Mouse (Mus musculus) forebrain, embryonic 14.5 days (tissue): ENCODE measurements at regions not wholly inside any gene's neighbourhood (a gene's known extent, or its start where the extent isn't known, plus 50 kb on each side); places are given as distances from the start of the nearest gene placed in this dataset.

ENCODE experiments used
- ATAC-seq: fragments of 200-750 bp; cut with Nextera tagmentation; 2 replicates; pipeline ENCODE4 v1.8.0; 2017; ENCODE audit warnings: mild to moderate bottlenecking, moderate library complexity
- DNase-seq: peaks from one replicate; pipeline ENCODE4 v3.0.0-alpha.2; 2015; ENCODE audit warnings: low spot score
- H3K27ac ChIP-seq: fragments of 300-500 bp; sonication (generic); 2 replicates; pipeline ENCODE4 v1.5.1; 2014; ENCODE audit warnings: low read depth, mild to moderate bottlenecking, control low read depth, low read length, moderate library complexity
- H3K27me3 ChIP-seq: fragments of 300-500 bp; sonication (generic); replicated peaks from 2 replicates; pipeline ENCODE4 v1.6.1; 2014; ENCODE audit warnings: low read length, control low read depth, mixed read lengths; ENCODE audit not compliant: control insufficient read depth, insufficient read depth
- H3K36me3 ChIP-seq: fragments of 300-500 bp; sonication (generic); 2 replicates; pipeline ENCODE4 v1.6.1; 2014; ENCODE audit warnings: low read length, control low read depth; ENCODE audit not compliant: control insufficient read depth, insufficient read depth
- H3K4me1 ChIP-seq: fragments of 300-500 bp; sonication (generic); 2 replicates; pipeline ENCODE4 v1.6.1; 2014; ENCODE audit warnings: antibody characterized with exemption, low read length, control low read depth; ENCODE audit not compliant: control insufficient read depth, insufficient read depth
- H3K4me2 ChIP-seq: fragments of 300-500 bp; sonication (generic); 2 replicates; pipeline ENCODE4 v1.6.1; 2014; ENCODE audit warnings: mild to moderate bottlenecking, control low read depth, low read length
- H3K4me3 ChIP-seq: fragments of 300-500 bp; sonication (generic); 2 replicates; pipeline ENCODE4 v1.5.1; 2014; ENCODE audit warnings: low read depth, low read length, control low read depth
- H3K9ac ChIP-seq: fragments of 300-500 bp; sonication (generic); 2 replicates; pipeline ENCODE4 v1.6.1; 2014; ENCODE audit warnings: mild to moderate bottlenecking, low read length, control low read depth, moderate library complexity
- H3K9me3 ChIP-seq: fragments of 300-500 bp; sonication (generic); replicated peaks from 2 replicates; pipeline ENCODE4 v1.6.1; 2016; ENCODE audit warnings: low read length, control low read depth, mixed read lengths; ENCODE audit not compliant: control insufficient read depth
- WGBS: fragments of 180-500 bp; shearing (Covaris S2); extraction: QIAGEN DNeasy Blood & Tissue Kit; methylation state at CpG from one replicate; pipeline ENCODE4 v1.1.7; 2014; 5-methylcytosine and 5-hydroxymethylcytosine counted together

GRCm38 (mm10) chr15:31875436-31875835 lies 273.8 kb downstream of the Fam173b start:
- WGBS = 85% methylated on average over 2 of the region's 2 CpGs

GRCm38 (mm10) chr15:31880479-31880878 lies 278.8 kb downstream of the Fam173b start:
- Histone ChIP-seq H3K9ac (no peak overlapping the region), H3K9me3 (no peaks in the 10 kb centered on the region), H3K27ac (no peak overlapping the region), H3K4me2 (no peak overlapping the region), H3K36me3 (no peaks in the 10 kb centered on the region), H3K4me1 (no peaks in the 10 kb centered on the region), H3K4me3 (no peak overlapping the region), H3K27me3 (no peaks in the 10 kb centered on the region)
- no peak for DNase-seq
- ATAC-seq = no peak
- WGBS = 96% methylated on average over 9 of the region's 9 CpGs

More at GRCm38 (mm10) chr15:31875436-31875835, 273.8 kb downstream of the Fam173b start:
- ATAC-seq = no peak
- DNase-seq = no peak
- Histone ChIP-seq H3K4me3 (no peak overlapping the region), H3K27me3 (no peaks in the 10 kb centered on the region), H3K4me2 (no peak overlapping the region), H3K9ac (no peak overlapping the region), H3K36me3 (no peaks in the 10 kb centered on the region), H3K4me1 (no peaks in the 10 kb centered on the region), H3K27ac (no peak overlapping the region), H3K9me3 (no peaks in the 10 kb centered on the region)

- Histone ChIP-seq H3K4me3 (no peak overlapping the region), H3K4me1 (no peaks in the 10 kb centered on the region), H3K36me3 (no peaks in the 10 kb centered on the region), H3K27me3 (no peaks in the 10 kb centered on the region), H3K9me3 (no peaks in the 10 kb centered on the region), H3K27ac (no peak overlapping the region), H3K4me2 (no peak overlapping the region), H3K9ac (no peak overlapping the region)
- ATAC-seq = no peak
- 79% methylated on average over 5 of the region's 5 CpGs for WGBS
- DNase-seq = no peak
Measured at GRCm38 (mm10) chr15:31882331-31882730, 280.7 kb downstream of the Fam173b start.

GRCm38 (mm10) chr15:31883516-31883915 lies 281.9 kb downstream of the Fam173b start:
- Histone ChIP-seq H3K9ac (no peak overlapping the region), H3K4me3 (no peak overlapping the region), H3K4me1 (no peaks in the 10 kb centered on the region), H3K27ac (no peak overlapping the region), H3K9me3 (no peaks in the 10 kb centered on the region), H3K27me3 (no peaks in the 10 kb centered on the region), H3K36me3 (no peaks in the 10 kb centered on the region), H3K4me2 (no peak overlapping the region)
- WGBS = 78% methylated on average over 9 of the region's 9 CpGs
- DNase-seq = no peak
- ATAC-seq = no peak

GRCm38 (mm10) chr15:31898904-31899650 lies 278.0 kb upstream of the Tas2r119 start:
- Histone ChIP-seq H3K4me1 (peaks cover 8% of the 10 kb centered on the region; the same call in 1 of the 2 replicates), H3K36me3 (no peaks in the 10 kb centered on the region), H3K9me3 (no peaks in the 10 kb centered on the region), H3K27me3 (no peaks in the 10 kb centered on the region), H3K4me3 (no peak overlapping the region), H3K4me2 (0 out of 2 replicates have a peak overlapping the region, but pooled peaks have one; percentile 7), H3K9ac (0 out of 2 replicates have a peak overlapping the region, but pooled peaks have one; percentile 3), H3K27ac (peak overlapping the region; percentile 21)
- DNase-seq (peak; percentile 76), ATAC-seq (peak; percentile 92)
- WGBS = 4% methylated on average over 13 of the region's 13 CpGs

GRCm38 (mm10) chr15:31900325-31900724 lies 276.8 kb upstream of the Tas2r119 start:
- Histone ChIP-seq H3K9me3 (no peaks in the 10 kb centered on the region), H3K36me3 (no peaks in the 10 kb centered on the region), H3K4me3 (no peak overlapping the region), H3K4me2 (no peak overlapping the region), H3K4me1 (peaks cover 8% of the 10 kb centered on the region; the same call in 1 of the 2 replicates), H3K27me3 (no peaks in the 10 kb centered on the region), H3K9ac (no peak overlapping the region), H3K27ac (no peak overlapping the region)
- ATAC-seq = no peak
- WGBS = 70% methylated on average over 4 of the region's 4 CpGs
- DNase-seq = no peak

GRCm38 (mm10) chr15:31908432-31908831 lies 268.7 kb upstream of the Tas2r119 start:
- H3K4me3 ChIP-seq = no peak overlapping the region
- no peaks in the 10 kb centered on the region for H3K9me3 ChIP-seq
- ATAC-seq (no peak), DNase-seq (no peak)
- H3K4me1 ChIP-seq = no peaks in the 10 kb centered on the region
- no peak overlapping the region for H3K27ac ChIP-seq
- WGBS = 91% methylated on average over 9 of the region's 9 CpGs
- H3K4me2 ChIP-seq = no peak overlapping the region
- no peaks in the 10 kb centered on the region for H3K27me3 ChIP-seq
- H3K36me3 ChIP-seq = no peaks in the 10 kb centered on the region
- H3K9ac ChIP-seq = no peak overlapping the region

- Histone ChIP-seq H3K9me3 (no peaks in the 10 kb centered on the region), H3K27ac (no peak overlapping the region), H3K4me3 (no peak overlapping the region), H3K27me3 (no peaks in the 10 kb centered on the region), H3K9ac (no peak overlapping the region), H3K4me2 (no peak overlapping the region), H3K4me1 (no peaks in the 10 kb centered on the region), H3K36me3 (no peaks in the 10 kb centered on the region)
- WGBS = 97% methylated on average over 3 of the region's 3 CpGs
- DNase-seq = no peak
- no peak for ATAC-seq
Measured at GRCm38 (mm10) chr15:31911978-31912377, 265.1 kb upstream of the Tas2r119 start.

GRCm38 (mm10) chr15:31921485-31921884 lies 255.6 kb upstream of the Tas2r119 start:
- DNase-seq = peak; percentile 38
- H3K9me3 ChIP-seq = 0 out of 2 replicates have a peak, but pooled peaks cover 2% of the 10 kb centered on the region
- H3K27me3 ChIP-seq = no peaks in the 10 kb centered on the region
- no peaks in the 10 kb centered on the region for H3K36me3 ChIP-seq
- no peak overlapping the region for H3K9ac ChIP-seq
- no peak for ATAC-seq
- H3K27ac ChIP-seq = no peak overlapping the region
- WGBS = 74% methylated on average over 3 of the region's 3 CpGs
- H3K4me2 ChIP-seq = no peak overlapping the region
- no peak overlapping the region for H3K4me3 ChIP-seq
- H3K4me1 ChIP-seq = no peaks in the 10 kb centered on the region
